ENCODE assay signal across 10 mouse cellular contexts in the genomic region with DNA sequence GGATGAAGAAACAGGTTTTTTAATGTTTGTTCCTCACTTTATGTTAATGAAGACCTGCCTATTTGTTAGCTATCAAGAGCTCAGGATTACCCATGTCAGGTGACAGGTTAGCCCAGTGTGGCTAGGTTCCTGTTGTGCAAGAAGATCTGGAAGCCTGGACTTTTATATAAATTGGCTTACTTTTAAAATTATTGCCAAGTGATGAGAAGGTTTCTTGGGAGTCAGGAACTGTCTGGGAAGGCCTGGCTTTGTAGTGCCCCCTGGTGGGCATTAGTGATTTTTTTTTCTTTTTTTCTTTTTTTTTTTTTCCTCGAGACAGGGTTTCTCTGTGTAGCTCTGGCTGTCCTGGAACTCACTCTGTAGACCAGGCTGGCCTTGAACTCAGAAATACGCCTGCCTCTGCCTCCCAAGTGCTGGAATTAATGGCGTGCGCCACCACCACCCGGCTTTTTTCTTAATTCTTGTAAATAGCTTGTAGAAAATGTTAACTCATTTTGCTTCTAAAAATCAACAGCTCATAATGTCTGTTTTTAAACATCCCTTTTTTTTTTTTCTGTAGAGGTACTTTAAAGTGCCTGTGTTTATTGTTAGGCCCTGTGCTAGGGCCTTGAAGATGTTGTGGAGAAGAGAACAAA. TPM values are rescaled to one million over a fixed set of nuclear protein-coding genes. Genes with fewer than 3 reads are reported as not detected.
DNase-seq lines count a peak whose midpoint lies in the region; ATAC-seq and TF ChIP-seq lines count a peak whose summit lies in the region.
"Had no signal": no experiment of that assay in that cellular context is flagged by ENCODE, and none has a peak within 500 bp of the region (broad histone marks: within the 10 kb centered on the region; RNA-seq: fewer than 3 reads in every experiment).

No protein-coding gene starts in this region.

- no peaks in the 10 kb centered on the region for H3K27me3 ChIP-seq in hindbrain, embryonic 11.5 days (ENCODE audit: control insufficient read depth, insufficient read depth, low read length)
- H3K27me3 ChIP-seq in hindbrain, embryonic 12.5 days, result no peaks in the 10 kb centered on the region
- no peaks in the 10 kb centered on the region for H3K27me3 ChIP-seq in stomach, postnatal 0 days (ENCODE audit: control insufficient read depth, insufficient read depth, low read length)
- H3K27me3 ChIP-seq: megakaryocyte, embryonic 14.5 days had no signal

- peak; percentile 56 for DNase-seq in hindbrain, embryonic 11.5 days (ENCODE audit: low spot score)
- DNase-seq in thymus, postnatal 0 days (ENCODE audit: low spot score), result peak; percentile 31
- no peak for DNase-seq in thymus, adult 18-20 months
- DNase-seq in embryo, embryonic 10.5 days (ENCODE audit: low spot score), result peak; percentile 72
- DNase-seq in stomach, postnatal 0 days (ENCODE audit: low spot score), result no peak
- DNase-seq in urinary bladder, postnatal 25 days (ENCODE audit: low spot score), result no peak
- no peak for DNase-seq in left cerebral cortex, adult 9 months (ENCODE audit: low spot score in 2 of 2)
- DNase-seq: adrenal gland, postnatal 25 days had no signal

- peak; percentile 77 for TF ChIP-seq CTCF in stomach, postnatal 0 days (IDR thresholded peaks at IDR 0.05; ENCODE audit: low read depth)

- ATAC-seq in hindbrain, embryonic 11.5 days (ENCODE audit: low FRiP score), result no peak
- ATAC-seq in hindbrain, embryonic 12.5 days (ENCODE audit: low FRiP score), result no peak
- no peak for ATAC-seq in stomach, postnatal 0 days (ENCODE audit: low FRiP score, low TSS enrichment)

- H3K4me2 ChIP-seq in hindbrain, embryonic 11.5 days (replicated peaks; ENCODE audit: low read depth, low read length), result no peak overlapping the region
- no peak overlapping the region for H3K4me2 ChIP-seq in hindbrain, embryonic 12.5 days (replicated peaks)
- H3K4me2 ChIP-seq in stomach, postnatal 0 days (replicated peaks; ENCODE audit: low read depth), result no peak overlapping the region

- no peak overlapping the region for H3K4me3 ChIP-seq in hindbrain, embryonic 11.5 days (ENCODE audit: low read depth, low read length)
- no peak overlapping the region for H3K4me3 ChIP-seq in hindbrain, embryonic 12.5 days
- H3K4me3 ChIP-seq in stomach, postnatal 0 days (ENCODE audit: low read depth, low read length), result no peak overlapping the region
- H3K4me3 ChIP-seq: megakaryocyte, embryonic 14.5 days had no signal

- no peaks in the 10 kb centered on the region for H3K9me3 ChIP-seq in hindbrain, embryonic 11.5 days (ENCODE audit: control insufficient read depth, low read length)
- no peaks in the 10 kb centered on the region for H3K9me3 ChIP-seq in hindbrain, embryonic 12.5 days (replicated peaks)
- no peaks in the 10 kb centered on the region for H3K9me3 ChIP-seq in stomach, postnatal 0 days (ENCODE audit: control insufficient read depth, low read length)
- H3K9me3 ChIP-seq: megakaryocyte, embryonic 14.5 days had no signal

- no peak overlapping the region for H3K9ac ChIP-seq in hindbrain, embryonic 11.5 days (ENCODE audit: low read depth, low read length)
- H3K9ac ChIP-seq in hindbrain, embryonic 12.5 days, result no peak overlapping the region
- H3K9ac ChIP-seq in stomach, postnatal 0 days (ENCODE audit: low read length), result no peak overlapping the region

- H3K27ac ChIP-seq in hindbrain, embryonic 11.5 days (ENCODE audit: low read depth, low read length), result no peak overlapping the region
- H3K27ac ChIP-seq in hindbrain, embryonic 12.5 days, result no peak overlapping the region
- H3K27ac ChIP-seq in stomach, postnatal 0 days (replicated peaks), result no peak overlapping the region

- no peaks in the 10 kb centered on the region for H3K36me3 ChIP-seq in hindbrain, embryonic 11.5 days (ENCODE audit: control insufficient read depth, insufficient read depth, low read length)
- peaks cover 7% of the 10 kb centered on the region; the same call in 1 of the 2 replicates for H3K36me3 ChIP-seq in hindbrain, embryonic 12.5 days
- H3K36me3 ChIP-seq in stomach, postnatal 0 days (ENCODE audit: control insufficient read depth, insufficient read depth, low read length), result no peaks in the 10 kb centered on the region; the same call in 1 of the 2 replicates

- H3K4me1 ChIP-seq in hindbrain, embryonic 11.5 days (replicated peaks; ENCODE audit: control insufficient read depth, insufficient read depth, low read length), result no peaks in the 10 kb centered on the region
- no peaks in the 10 kb centered on the region for H3K4me1 ChIP-seq in hindbrain, embryonic 12.5 days
- no peaks in the 10 kb centered on the region for H3K4me1 ChIP-seq in stomach, postnatal 0 days (replicated peaks; ENCODE audit: control insufficient read depth, insufficient read depth)

- TF ChIP-seq EP300 in stomach, postnatal 0 days (optimal IDR thresholded peaks at IDR 0.05), result no peak

- 65% methylated on average over 5 of the region's 5 CpGs for WGBS in hindbrain, embryonic 11.5 days
- 65% methylated on average over 5 of the region's 5 CpGs for WGBS in hindbrain, embryonic 12.5 days
- WGBS in stomach, postnatal 0 days, result 57% methylated on average over 5 of the region's 5 CpGs

RNA-seq across cellular contexts. Expression of a gene that starts 33.5 kb away (rescaled TPM):
- 1.7 and 2.8 TPM in 2 replicates for polyA plus RNA-seq in hindbrain, embryonic 11.5 days (2014; fragmentation: Nextera tagmentation; extraction: Ambion mirVana)
- polyA plus RNA-seq in hindbrain, embryonic 12.5 days (2016; fragmentation: Nextera tagmentation; extraction: Ambion mirVana), result 2.2 and 3.0 TPM in 2 replicates
- polyA plus RNA-seq in thymus, postnatal 0 days (2015; fragmentation: Nextera tagmentation; extraction: Ambion mirVana), result 0.45 and 0.92 TPM in 2 replicates
- polyA plus RNA-seq in stomach, postnatal 0 days (2015; fragmentation: Nextera tagmentation; extraction: Ambion mirVana), result 3.8 and 4.7 TPM in 2 replicates

RNA-seq across cellular contexts. Expression of a gene that starts 37.6 kb away (rescaled TPM):
- 19.4 and 20.1 TPM in 2 replicates for polyA plus RNA-seq in hindbrain, embryonic 11.5 days (2014; fragmentation: Nextera tagmentation; extraction: Ambion mirVana)
- polyA plus RNA-seq in hindbrain, embryonic 12.5 days (2016; fragmentation: Nextera tagmentation; extraction: Ambion mirVana), result 19.4 and 19.6 TPM in 2 replicates
- 11.8 and 14.1 TPM in 2 replicates for polyA plus RNA-seq in thymus, postnatal 0 days (2015; fragmentation: Nextera tagmentation; extraction: Ambion mirVana)
- polyA plus RNA-seq in stomach, postnatal 0 days (2015; fragmentation: Nextera tagmentation; extraction: Ambion mirVana), result 16.9 and 17.3 TPM in 2 replicates

Comparison
In these comparisons a context has a peak if more than half of its experiments do, and no peak if none do; other contexts are left out.
1. DNase-seq: peak in hindbrain, embryonic 11.5 days (single experiment), thymus, postnatal 0 days (single experiment) and embryo, embryonic 10.5 days (single experiment); none in thymus, adult 18-20 months (0 of 2), stomach, postnatal 0 days (single experiment), urinary bladder, postnatal 25 days (single experiment) and left cerebral cortex, adult 9 months (0 of 2).